Mouse (Mus musculus) adrenal gland (tissue): ENCODE results near the gene Creg2.
"Not testable (repeated sequence)": the region's sequence is repeated elsewhere in the genome, so short reads cannot be mapped to it uniquely, and the experiment has no call there.

ENCODE experiments used
- intact Hi-C: fragments of 180-260 bp; cut with DNase I; formaldehyde crosslinking; loops from one replicate; pipeline ENCODE4 v1.15.1; 2025

Gene Creg2

DNA sequence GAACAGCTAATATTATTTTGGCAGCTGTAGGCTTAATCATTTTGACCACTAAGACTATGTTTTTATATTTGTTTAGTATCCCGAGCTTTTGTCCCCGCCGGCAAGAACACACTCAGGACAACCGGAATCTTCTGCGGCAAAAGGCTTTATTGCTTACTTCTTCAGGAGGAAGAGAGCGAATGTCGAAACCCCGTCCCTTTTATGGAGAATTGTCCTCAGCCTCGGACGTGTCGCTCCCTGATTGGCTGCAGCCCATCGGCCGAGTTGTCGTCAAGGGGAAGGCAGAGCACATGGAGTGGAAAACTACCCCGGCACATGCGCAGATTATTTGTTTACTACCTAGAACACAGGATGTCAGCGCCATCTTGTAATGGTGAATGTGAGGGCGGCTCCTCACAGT, 3.6 kb upstream of the Creg2 start:
- intact Hi-C loops = not testable (repeated sequence)

DNA sequence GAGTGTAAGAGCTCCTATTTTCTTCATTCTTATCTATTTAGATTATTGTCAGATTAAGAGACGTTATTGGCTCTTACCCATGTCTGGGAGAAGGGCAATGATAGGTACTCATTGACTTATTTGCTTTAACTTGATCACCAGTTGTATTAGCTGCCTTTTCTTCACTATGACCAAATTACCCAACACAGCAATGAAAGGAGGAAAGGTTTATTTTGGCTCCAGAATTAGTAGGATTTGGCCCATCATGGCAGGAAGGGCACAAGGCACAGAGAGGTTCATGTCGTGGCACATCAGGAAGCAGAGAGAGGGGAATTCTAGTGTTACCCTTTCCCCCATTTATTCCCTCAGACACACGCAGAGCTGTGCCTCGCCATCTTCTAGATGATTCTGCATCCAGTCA, 1.8 kb upstream of the Creg2 start:
- intact Hi-C loops = no loop called here

DNA sequence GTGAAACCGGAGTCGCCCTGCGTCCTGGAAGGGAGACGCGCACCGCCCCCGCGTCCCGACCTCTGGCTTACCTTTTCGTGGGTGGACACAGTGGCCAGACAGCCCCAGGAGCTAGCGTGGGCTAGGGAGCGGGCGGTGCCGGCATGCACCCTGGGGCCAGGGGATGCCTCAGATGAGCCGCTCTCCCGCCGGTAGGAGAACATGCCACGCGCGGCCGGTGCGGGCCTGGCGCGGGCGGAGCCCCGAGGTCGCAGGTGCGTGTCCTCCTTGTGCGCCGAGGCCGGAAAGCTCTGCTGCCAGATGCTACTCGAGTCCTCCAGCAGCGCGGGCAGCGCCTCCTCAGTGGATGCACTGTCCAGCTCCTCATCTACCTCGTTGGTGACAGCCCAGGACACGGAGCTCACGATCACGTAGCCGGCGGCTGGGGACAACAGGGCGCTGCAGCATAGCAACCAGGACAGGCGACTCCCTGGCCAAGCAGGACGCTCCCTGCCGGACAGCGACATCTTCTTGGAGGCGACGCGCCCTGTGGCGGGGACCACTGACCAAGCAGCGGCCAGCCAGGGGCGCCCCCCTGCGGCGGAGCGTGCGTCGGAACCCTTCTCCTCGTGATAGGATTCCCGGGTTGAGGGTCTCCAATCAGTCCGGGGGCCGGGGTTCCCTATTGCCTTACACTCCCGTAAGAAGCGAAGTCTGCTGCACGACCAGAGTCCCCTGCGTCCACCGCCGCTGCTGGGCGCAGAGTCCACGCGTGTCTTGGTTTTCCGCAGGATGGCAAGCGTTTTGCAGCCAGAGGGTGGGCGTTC, 636 bp downstream of the Creg2 start:
- intact Hi-C loops = no loop called here

DNA sequence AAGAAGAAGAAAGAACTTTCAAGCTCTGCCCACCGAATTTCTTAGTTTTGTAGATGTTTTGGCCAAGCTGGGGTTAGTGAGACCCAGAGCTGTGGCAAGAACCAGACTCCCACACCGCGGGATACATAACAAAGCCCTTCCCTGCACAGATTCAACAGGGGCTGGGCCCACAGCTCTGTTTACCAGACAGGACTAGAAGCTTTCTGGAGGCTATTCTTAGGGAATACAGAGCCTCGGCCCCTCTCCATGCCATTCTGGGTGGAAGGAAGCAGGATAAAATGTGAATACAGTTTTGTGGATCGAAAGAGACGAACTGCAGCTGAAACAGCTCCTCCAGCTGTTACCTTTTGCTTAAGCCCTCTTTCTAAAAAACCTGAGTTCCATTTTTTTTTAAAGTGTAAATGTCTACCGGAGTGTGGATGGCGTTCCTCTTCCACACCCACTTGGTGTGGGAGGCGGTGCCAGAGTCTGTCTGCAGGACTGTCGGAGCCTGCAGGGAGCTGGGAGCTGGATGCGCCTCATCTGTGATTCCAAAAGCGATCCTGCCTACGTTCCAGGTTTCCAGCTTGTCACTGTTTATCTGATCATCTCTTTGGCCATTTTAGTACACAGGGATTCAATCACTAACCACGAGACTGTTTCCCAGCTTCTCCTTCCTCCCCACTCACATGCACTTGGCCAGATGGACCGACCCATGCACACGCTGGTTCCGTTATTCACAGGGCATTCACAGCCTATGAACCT, 1.4 kb downstream of the Creg2 start:
- intact Hi-C loops = no loop called here

GRCm38 (mm10) chr1:39648584-39648983, 2.7 kb downstream of the Creg2 start:
- intact Hi-C loops = no loop called here

DNA sequence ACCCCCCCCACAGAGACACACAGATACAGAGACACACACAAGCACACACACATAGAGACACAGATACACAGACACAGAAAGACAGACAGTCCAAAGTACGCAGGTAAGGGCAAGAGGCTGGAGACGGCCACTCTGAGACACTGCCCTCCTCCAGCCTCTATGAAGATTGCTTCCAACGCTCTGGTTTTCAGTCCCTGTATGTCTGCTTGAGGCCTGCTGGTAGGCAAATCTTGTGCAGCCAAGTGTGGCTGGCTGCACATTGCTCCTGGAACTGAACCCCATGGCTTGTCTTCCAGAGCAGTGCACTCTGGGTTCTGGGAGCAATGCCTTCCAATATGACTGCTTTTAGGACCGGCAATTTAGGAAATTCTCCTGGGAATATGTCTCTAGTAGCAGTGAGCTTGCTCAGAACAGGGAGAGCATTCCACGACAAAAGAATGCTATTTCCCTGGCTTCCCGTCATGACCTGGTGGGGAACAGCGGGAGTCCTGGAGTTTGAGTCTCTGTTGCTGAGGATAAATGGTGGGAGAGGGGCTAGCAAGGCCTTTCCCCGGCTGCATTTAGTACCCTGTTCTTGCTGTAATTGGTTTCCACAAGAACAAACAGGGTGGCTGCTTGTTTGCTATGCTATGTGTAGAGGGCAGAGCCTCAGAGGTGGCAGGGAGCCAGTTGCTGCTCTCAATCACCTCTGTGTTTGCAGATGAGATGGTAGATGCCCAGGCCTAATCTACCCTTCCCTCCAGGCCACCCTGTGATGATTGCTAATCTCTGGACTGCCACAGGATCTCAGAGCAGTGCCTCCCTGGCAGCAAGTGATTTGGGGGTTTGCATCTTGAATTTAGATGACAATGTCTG, 5.1 kb downstream of the Creg2 start:
- intact Hi-C loops = no loop called here

- intact Hi-C loops = no loop called here
Measured at GRCm38 (mm10) chr1:39644333-39644732, 6.9 kb downstream of the Creg2 start.

- intact Hi-C loops = no loop called here
Measured at GRCm38 (mm10) chr1:39641667-39642066, 9.6 kb downstream of the Creg2 start.

- intact Hi-C loops = no loop called here
Measured at GRCm38 (mm10) chr1:39637139-39637538, 14.1 kb downstream of the Creg2 start.

DNA sequence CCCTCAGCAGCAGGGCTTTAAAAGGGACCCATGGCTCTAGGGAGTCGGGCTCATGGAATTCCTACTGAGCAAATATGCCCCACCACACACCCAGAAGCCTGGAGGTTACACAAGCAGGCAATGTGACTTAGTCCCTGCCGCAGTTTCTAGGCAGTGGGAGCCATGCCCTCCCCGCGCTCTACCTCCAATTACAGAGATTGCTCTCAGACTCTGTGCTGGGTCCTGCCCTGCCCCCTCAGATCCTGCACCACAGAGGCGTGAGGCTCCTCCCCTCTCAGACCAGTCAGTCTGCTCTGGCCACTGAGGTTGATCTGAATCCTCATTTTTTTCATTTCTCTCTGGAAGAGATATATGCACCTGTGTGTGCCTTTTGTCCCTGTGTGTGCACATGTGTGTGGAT, 14.6 kb downstream of the Creg2 start:
- intact Hi-C loops = no loop called here

DNA sequence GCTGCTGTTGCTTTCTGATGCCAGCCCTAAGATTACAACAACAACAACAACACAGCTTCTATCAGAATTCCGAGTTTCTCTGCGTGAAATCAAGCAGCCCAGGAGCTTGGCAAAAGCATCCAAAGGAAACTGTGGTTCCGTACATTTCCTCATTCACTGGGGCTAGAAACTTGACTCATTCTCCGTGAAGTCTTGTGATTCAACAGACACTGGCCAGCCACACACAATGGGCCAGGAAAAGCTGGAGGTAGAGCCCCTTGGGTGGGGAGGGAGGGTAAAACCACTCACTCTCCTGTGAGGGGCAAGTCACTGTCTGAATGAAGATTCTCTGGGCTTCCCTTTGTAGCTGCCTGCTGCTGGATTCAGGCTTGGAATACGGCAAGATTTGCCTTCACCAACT, 15.1 kb downstream of the Creg2 start:
- intact Hi-C loops = no loop called here

DNA sequence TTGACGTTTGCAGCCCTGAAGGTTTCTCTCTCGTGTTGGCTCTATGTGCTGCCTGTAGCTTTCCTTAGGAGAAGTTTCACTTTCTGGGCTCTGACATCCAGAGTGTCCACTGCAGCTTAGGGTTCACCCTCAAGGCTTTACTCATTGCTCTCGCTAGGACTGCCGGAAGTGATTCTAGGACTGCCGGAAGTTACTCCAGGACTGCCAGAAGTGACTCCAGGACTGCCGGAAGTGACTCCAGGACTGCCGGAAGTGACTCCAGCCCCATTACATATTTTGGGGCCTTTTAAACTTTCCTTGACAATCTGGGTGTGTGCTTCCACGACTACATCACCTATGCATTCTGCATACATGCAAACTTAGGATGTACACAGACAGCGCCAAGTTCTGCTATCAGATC, 22.7 kb downstream of the Creg2 start:
- intact Hi-C loops = no loop called here

DNA sequence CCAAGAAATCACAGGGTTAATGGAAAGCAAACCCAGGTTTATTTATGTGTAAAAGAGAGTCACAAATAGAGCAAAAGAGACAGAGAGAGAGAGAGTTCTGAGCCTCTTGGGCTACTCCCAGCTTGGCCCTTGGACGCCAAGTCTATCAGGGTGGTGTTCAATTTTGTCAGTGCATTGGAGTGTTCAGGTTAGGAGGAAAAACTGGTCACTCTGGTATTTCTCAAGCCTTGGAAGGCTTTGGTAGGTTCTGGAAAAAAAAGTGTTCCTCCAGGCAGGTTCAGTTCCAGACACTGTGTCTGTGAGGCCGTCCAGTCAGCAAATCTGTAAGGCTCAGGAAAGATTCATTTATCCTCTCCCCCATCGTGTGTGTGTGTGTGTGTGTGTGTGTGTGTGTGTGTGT, 25.8 kb downstream of the Creg2 start:
- intact Hi-C loops = no loop called here

DNA sequence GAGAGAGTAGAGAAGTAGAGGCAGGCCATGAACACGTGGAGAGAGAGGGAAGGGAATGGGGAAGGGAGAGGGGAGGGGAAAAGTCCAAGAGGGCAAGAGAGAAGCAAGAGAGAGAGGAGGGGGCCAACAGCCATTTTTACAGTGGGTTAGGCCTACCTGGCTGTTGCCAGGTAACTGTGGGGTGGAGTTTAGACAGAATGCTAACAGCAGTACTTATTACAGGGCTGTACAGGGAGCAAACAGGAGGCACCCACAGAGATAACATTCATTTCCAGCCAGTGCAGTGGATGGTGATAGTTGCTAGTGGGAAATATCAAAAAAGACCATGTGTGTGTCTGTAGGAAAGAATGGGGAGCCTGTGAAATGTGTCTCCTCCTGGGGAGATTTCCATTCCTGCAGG, 27.5 kb downstream of the Creg2 start:
- intact Hi-C loops = no loop called here

GRCm38 (mm10) chr1:39623106-39623505, 28.2 kb downstream of the Creg2 start:
- intact Hi-C loops = no loop called here

DNA sequence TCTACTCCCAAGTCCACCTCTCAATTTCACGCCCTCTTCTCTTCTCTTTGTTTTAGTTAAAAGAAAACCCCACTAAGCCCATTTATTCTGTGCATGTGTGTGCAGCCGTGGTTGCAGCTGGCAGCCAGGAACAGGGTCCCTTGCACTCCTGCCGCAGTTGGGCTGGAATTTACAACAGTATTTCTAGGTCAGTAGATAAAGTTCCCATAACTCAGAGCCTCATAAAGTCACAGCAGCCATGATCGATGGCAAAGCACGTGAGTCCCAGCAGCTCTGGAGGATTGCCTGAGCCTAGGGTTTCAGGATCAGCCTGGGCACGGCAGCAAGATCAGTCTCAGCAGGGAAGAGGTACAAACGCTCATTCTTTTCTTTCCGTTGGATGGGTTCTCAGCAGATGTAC, 32.8 kb downstream of the Creg2 start:
- intact Hi-C loops = no loop called here

DNA sequence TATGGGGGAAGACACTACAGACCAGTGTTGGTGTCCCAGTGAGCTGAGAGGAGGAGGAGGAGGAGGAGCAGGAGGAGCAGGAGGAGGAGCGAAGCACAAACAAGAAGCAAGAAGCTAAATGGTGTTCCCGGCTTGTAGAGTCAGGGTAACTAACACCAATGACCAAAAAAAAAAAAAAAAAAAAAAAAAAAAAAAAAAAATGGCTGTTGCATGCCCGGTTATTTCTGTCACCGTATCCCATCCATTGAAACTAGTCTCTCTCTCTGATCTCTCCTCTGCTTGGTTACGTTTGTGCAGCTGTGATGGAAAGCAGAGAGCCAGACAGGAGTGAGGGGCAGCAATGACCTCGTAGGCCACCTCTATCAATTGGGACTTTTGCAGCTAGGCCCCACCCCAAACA, 35.7 kb downstream of the Creg2 start:
- intact Hi-C loops = no loop called here

GRCm38 (mm10) chr1:39614462-39615279, 36.6 kb downstream of the Creg2 start:
- intact Hi-C loops = no loop called here

DNA sequence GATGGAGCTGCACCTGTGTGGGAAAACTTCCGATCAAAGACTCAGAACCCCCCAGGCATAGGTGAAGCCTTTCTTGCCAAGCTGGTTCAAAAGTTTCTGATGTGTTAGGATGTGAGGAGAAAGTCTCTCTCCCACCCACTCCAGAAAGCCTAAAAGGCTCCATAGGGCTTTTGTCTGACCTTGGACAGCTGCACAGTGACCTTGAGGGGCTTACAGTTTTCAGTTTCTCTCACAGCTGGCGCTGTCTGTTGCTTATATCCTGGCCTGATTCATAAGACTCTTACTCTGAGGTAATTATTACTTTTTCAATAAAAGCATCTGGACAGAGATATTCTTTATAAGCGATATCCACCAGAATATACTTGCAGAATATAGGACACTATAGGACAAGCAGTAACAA, 38.2 kb downstream of the Creg2 start:
- intact Hi-C loops = no loop called here

DNA sequence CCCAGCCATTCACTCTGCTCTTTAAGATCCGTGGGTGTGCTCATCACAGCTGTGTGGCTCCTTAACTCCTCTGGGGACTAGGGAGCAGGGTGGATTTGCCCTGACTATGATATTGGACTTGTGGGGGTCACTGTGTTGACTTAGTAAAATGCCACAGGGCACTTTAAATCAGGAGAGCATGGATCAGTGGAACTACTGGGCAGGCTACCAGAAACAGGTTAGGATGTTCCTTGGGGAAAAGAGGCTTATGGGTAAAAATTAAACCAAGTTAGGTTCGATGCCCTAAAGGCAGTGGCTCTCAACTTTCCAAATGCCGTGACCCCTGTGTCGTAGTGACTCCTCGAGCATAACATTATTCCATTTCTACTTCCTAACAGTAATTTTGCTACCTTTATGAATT, 38.8 kb downstream of the Creg2 start:
- intact Hi-C loops = no loop called here

DNA sequence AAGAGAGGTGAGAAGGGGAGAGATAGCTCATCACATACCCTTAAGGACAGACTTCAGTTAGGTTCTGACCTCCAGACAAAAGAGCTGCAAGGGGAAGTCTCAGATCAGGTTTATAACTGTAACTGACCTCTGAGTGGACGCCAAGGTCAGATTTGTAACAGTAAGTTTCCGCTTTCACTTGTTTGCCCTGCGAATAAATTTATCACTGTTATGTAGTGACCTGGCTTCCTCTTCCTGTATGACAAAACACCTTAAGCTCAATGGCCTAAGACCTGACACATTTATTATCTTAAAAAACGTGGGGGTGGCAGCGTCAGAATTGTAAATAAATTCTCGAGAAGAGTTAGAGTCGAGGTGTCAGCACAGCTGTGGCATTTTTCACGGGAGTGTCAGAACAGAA, 42.7 kb downstream of the Creg2 start:
- intact Hi-C loops = no loop called here
